Mouse (Mus musculus) T-helper 2 cell (primary cell): ENCODE measurements at regions not wholly inside any gene's neighbourhood (a gene's known extent, or its start where the extent isn't known, plus 50 kb on each side); places are given as distances from the start of the nearest gene placed in this dataset.

Source experiments
- in situ Hi-C: fragments of 300-600 bp; cut with MboI, MseI; formaldehyde crosslinking; loops from one replicate; pipeline ENCODE4 v1.15.1; 2025; ENCODE audit warnings: high pct_unique_total_duplicates

- in situ Hi-C loops = no loop called here
Observed at GRCm38 (mm10) chr8:62425988-62426387, 303.0 kb upstream of the Anxa10 start.

GRCm38 (mm10) chr8:62417549-62417948 is 294.6 kb upstream of the Anxa10 start:
- in situ Hi-C loops = loop anchor here (10.0 kb wide), 1 partner anchor 1477 kb away; no protein-coding TSS in a partner anchor
